Mouse (Mus musculus) CH12.LX (cell line): ENCODE results near the gene Slc25a34. TPM values are rescaled to one million over a fixed set of nuclear protein-coding genes. Genes with fewer than 3 reads are reported as not detected.

Experiments
- DNase-seq: peaks from one replicate; pipeline ENCODE4 v3.0.0-alpha.2; 2013; ENCODE audit errors: extremely low read depth
- H3K27ac ChIP-seq: 2 replicates; pipeline ENCODE4 v1.5.1; 2012; ENCODE audit warnings: low read depth, mild to moderate bottlenecking, control low read depth, moderate library complexity; ENCODE audit not compliant: insufficient read depth
- H3K27me3 ChIP-seq: replicated peaks from 2 replicates; pipeline ENCODE3; 2012; ENCODE audit warnings: inconsistent platforms
- H3K36me3 ChIP-seq, 2 experiments: replicated peaks in 1 of 2; 2 replicates each; pipeline versions ENCODE3 to v1.6.1; 2012; ENCODE audit warnings: inconsistent platforms in 1 of 2, low read length in 1 of 2, mild to moderate bottlenecking in 1 of 2, mixed read lengths in 1 of 2, moderate library complexity in 1 of 2; ENCODE audit not compliant: control insufficient read depth in 1 of 2, insufficient read depth in 1 of 2
- H3K4me1 ChIP-seq, 2 experiments: 2 replicates each; pipeline ENCODE4 v1.6.1; 2012; ENCODE audit warnings: inconsistent platforms in 1 of 2, moderate library complexity in 1 of 2; ENCODE audit not compliant: insufficient read depth in 2 of 2, control insufficient read depth in 1 of 2
- H3K4me2 ChIP-seq: 2 replicates; pipeline ENCODE4 v1.6.1; 2012; ENCODE audit warnings: low read depth, mild to moderate bottlenecking, control low read depth; ENCODE audit not compliant: poor library complexity, insufficient read depth, severe bottlenecking
- H3K4me3 ChIP-seq, 3 experiments: fragments of 150-350 bp in 1 of 3; sonication (generic) in 1 of 3; replicated peaks in 1 of 3; 2 replicates each; pipeline versions ENCODE3 to v1.5.1; 2011 to 2012; ENCODE audit warnings: low read depth in 2 of 3, low read length in 2 of 3, mild to moderate bottlenecking in 2 of 3, moderate library complexity in 2 of 3, control low read depth in 1 of 3, improper control_type of control experiment in 1 of 3, inconsistent platforms in 1 of 3, mixed read lengths in 1 of 3; ENCODE audit not compliant: poor library complexity in 1 of 3
- H3K79me2 ChIP-seq: replicated peaks from 2 replicates; pipeline ENCODE4 v1.6.1; 2012; ENCODE audit warnings: mild to moderate bottlenecking, moderate library complexity; ENCODE audit not compliant: control insufficient read depth, poor library complexity, insufficient read depth, severe bottlenecking; ENCODE audit errors: extremely low read depth
- H3K9ac ChIP-seq: 2 replicates; pipeline ENCODE4 v1.6.1; 2012; ENCODE audit warnings: low read depth, mild to moderate bottlenecking, control low read depth, moderate library complexity; ENCODE audit not compliant: insufficient read depth
- H3K9me3 ChIP-seq: replicated peaks from 2 replicates; pipeline ENCODE3; 2012; ENCODE audit warnings: low read length, inconsistent platforms, mixed read lengths
- CTCF ChIP-seq, 2 experiments: IDR thresholded peaks in 1 of 2; conservative IDR thresholded peaks in 1 of 2; 2 replicates each; pipeline ENCODE4 v1.5.1; 2011 to 2012; ENCODE audit warnings: low read depth in 2 of 2, low read length in 2 of 2, improper control_type of control experiment in 1 of 2, inconsistent platforms in 1 of 2, mild to moderate bottlenecking in 1 of 2, moderate library complexity in 1 of 2
- ELF1 ChIP-seq: IDR thresholded peaks from 2 replicates; pipeline ENCODE4 v1.6.1; 2014; ENCODE audit warnings: low read depth, mild to moderate bottlenecking, inconsistent platforms, low read length, improper control_type of control experiment
- ETS1 ChIP-seq: conservative IDR thresholded peaks from 2 replicates; pipeline ENCODE4 v1.6.1; 2012; ENCODE audit warnings: low read depth, mild to moderate bottlenecking, inconsistent platforms, low read length, improper control_type of control experiment, moderate library complexity
- HCFC1 ChIP-seq: IDR thresholded peaks from 2 replicates; pipeline ENCODE4 v1.6.1; 2012; ENCODE audit warnings: low read depth, mild to moderate bottlenecking, inconsistent platforms, low read length, improper control_type of control experiment
- IRF4 ChIP-seq: IDR thresholded peaks from 2 replicates; pipeline ENCODE4 v1.6.1; 2014; ENCODE audit warnings: low read depth, mild to moderate bottlenecking, inconsistent platforms, low read length, improper control_type of control experiment
- KAT2A ChIP-seq: IDR thresholded peaks from 2 replicates; pipeline ENCODE4 v1.6.1; 2012; ENCODE audit warnings: low read length, improper control_type of control experiment, inconsistent platforms; ENCODE audit not compliant: insufficient replicate concordance
- MAFK ChIP-seq: IDR thresholded peaks from 2 replicates; pipeline ENCODE4 v1.6.1; 2011; ENCODE audit warnings: low read length, improper control_type of control experiment; ENCODE audit not compliant: insufficient replicate concordance
- MAZ ChIP-seq: IDR thresholded peaks from 2 replicates; pipeline ENCODE4 v1.6.1; 2012; ENCODE audit warnings: low read depth, mild to moderate bottlenecking, inconsistent platforms, low read length, improper control_type of control experiment, moderate library complexity
- MEF2A ChIP-seq: IDR thresholded peaks from 2 replicates; pipeline ENCODE4 v1.6.1; 2014; ENCODE audit warnings: low read depth, mild to moderate bottlenecking, inconsistent platforms, low read length, improper control_type of control experiment, borderline replicate concordance
- MXI1 ChIP-seq: IDR thresholded peaks from 2 replicates; pipeline ENCODE4 v1.6.1; 2011; ENCODE audit warnings: mild to moderate bottlenecking, low read depth, low read length, improper control_type of control experiment
- MYC ChIP-seq: IDR thresholded peaks from 2 replicates; pipeline ENCODE4 v1.6.1; 2011; ENCODE audit warnings: low read depth, mild to moderate bottlenecking, improper control_type of control experiment, low read length
- NELFE ChIP-seq: IDR thresholded peaks from 2 replicates; pipeline ENCODE4 v1.6.1; 2011; ENCODE audit warnings: low read depth, low read length, improper control_type of control experiment
- NRF1 ChIP-seq: IDR thresholded peaks from 2 replicates; pipeline ENCODE4 v1.6.1; 2014; ENCODE audit warnings: low read depth, mild to moderate bottlenecking, inconsistent platforms, low read length, improper control_type of control experiment, moderate library complexity
- PAX5 ChIP-seq: IDR thresholded peaks from 2 replicates; pipeline ENCODE4 v1.6.1; 2012; ENCODE audit warnings: low read length, inconsistent platforms, mixed read lengths
- POLR2A ChIP-seq: IDR thresholded peaks from 2 replicates; pipeline ENCODE4 v1.6.1; 2011; ENCODE audit warnings: low read depth, mild to moderate bottlenecking, improper control_type of control experiment, low read length
- TCF12 ChIP-seq: IDR thresholded peaks from 2 replicates; pipeline ENCODE4 v1.6.1; 2014; ENCODE audit warnings: low read depth, mild to moderate bottlenecking, inconsistent platforms, low read length, improper control_type of control experiment
- UBTF ChIP-seq: IDR thresholded peaks from 2 replicates; pipeline ENCODE4 v1.6.1; 2012; ENCODE audit warnings: low read depth, mild to moderate bottlenecking, inconsistent platforms, low read length, improper control_type of control experiment, moderate library complexity
- USF1 ChIP-seq: IDR thresholded peaks from 2 replicates; pipeline ENCODE4 v1.6.1; 2014; ENCODE audit warnings: low read depth, mild to moderate bottlenecking, inconsistent platforms, low read length, improper control_type of control experiment
- ZC3H11A ChIP-seq: IDR thresholded peaks from 2 replicates; pipeline ENCODE4 v1.6.1; 2012; ENCODE audit warnings: low read depth, mild to moderate bottlenecking, inconsistent platforms, low read length, improper control_type of control experiment
- ZKSCAN1 ChIP-seq: IDR thresholded peaks from 2 replicates; pipeline ENCODE4 v1.6.1; 2012; ENCODE audit warnings: low read depth, inconsistent platforms, low read length, improper control_type of control experiment, borderline replicate concordance
- ZMIZ1 ChIP-seq: IDR thresholded peaks from 2 replicates; pipeline ENCODE4 v1.6.1; 2012; ENCODE audit warnings: low read depth, mild to moderate bottlenecking, inconsistent platforms, low read length, improper control_type of control experiment
- dilution Hi-C: fragments of 300-500 bp; cut with MboI; formaldehyde crosslinking; loops from 2 replicates; pipeline ENCODE4 v1.14.3; 2020; ENCODE audit warnings: low sequenced_read_pairs; ENCODE audit not compliant: extremely low pct_unique_long_range_greater_than_20kb, extremely low pct_ligation_motif_present
- in situ Hi-C: fragments of 300-500 bp; cut with MboI; formaldehyde crosslinking; loops from 3 replicates; pipeline ENCODE4 v1.14.3; 2019; ENCODE audit warnings: low sequenced_read_pairs, low pct_ligation_motif_present, low pct_unique_long_range_greater_than_20kb, mixed read lengths
- polyA plus RNA-seq: library from polyadenylated mRNA; unstranded; fragments of >175 nt; gene quantifications from 2 replicates; pipeline ENCODE4 v1.2.1, GENCODE M21; 2012; ENCODE audit warnings: low read depth; ENCODE audit not compliant: insufficient read length
- total RNA-seq, 2 experiments: library from RNA; depleted of rRNA; stranded (reverse); fragments of 300-350 nt in 1 of 2; fragments of >200 nt in 1 of 2; gene quantifications; 2 replicates each; pipeline ENCODE4 v1.2.3; 2012 to 2014

Gene Slc25a34
- total and polyA plus RNA-seq, 3 experiments = 0.23 to 1.7 (median 0.64) TPM

DNA sequence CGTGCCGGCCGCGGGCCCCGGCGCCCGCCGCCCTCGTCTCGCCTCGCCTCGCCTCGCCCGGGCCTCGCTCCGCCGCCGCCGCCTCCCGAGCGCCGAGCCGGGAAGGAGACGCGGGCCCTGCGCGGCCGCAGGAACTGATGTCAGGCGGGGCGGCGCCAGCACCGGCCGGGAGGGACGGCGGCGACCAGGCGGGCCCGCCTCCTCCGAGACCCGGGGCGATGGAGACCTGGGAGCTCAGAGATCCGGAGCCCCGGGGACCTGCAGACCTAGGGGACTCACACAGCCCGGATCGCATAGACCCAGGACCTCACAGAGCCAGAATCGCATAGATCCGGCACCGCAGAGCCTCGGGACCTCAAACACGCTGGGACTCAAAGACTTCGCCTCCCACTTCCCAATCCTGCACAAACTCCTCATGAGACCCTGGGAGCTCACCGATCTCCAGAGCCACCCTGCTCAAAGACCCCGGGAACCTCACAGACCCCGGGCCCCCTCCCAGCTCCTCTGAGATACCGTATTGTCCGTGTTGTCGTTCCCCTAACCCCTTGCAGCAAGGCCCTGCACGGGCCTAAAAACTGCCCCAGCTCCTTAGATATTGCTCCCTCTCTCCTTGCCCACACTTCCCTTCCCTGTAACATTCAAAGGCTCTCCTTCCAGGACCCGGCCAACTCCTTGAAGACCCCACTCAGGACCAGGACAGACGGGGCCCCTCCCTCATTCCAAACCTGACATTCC is 40.6 kb upstream of the Slc25a34 start:
- Histone ChIP-seq H3K27me3 (no peaks in the 10 kb centered on the region), H3K79me2 (peaks cover 10% of the 10 kb centered on the region; the same call in 1 of the 2 replicates), H3K4me3 (peak overlapping the region; percentile 73 to 83 (median 78)), H3K36me3 (peaks cover 0 to 10% of the 10 kb centered on the region in 2 experiments), H3K4me1 (peaks cover 2 to 44% of the 10 kb centered on the region in 2 experiments; a peak in 3 of 4 replicates), H3K27ac (no peak overlapping the region), H3K9ac (peak overlapping the region; percentile 81), H3K4me2 (peak overlapping the region; percentile 73), H3K9me3 (peaks cover 5% of the 10 kb centered on the region)
- TF ChIP-seq MXI1 = no peak
- no peak for TF ChIP-seq MEF2A
- TF ChIP-seq CTCF (conservative IDR thresholded peaks at IDR 0.05 in 1 of 2, IDR thresholded peaks at IDR 0.05 in 1 of 2; ENCODE audit: low read depth in 2 of 2, low read length in 2 of 2) = no peak
- TF ChIP-seq USF1 = no peak
- peak; percentile 63; the same call in 1 of the 2 replicates for TF ChIP-seq ZMIZ1
- TF ChIP-seq PAX5 = no peak
- TF ChIP-seq KAT2A = no peak
- peak; percentile 36; the same call in 1 of the 2 replicates for TF ChIP-seq TCF12
- TF ChIP-seq MYC = no peak
- peak; percentile 79 for TF ChIP-seq POLR2A
- 0 out of 2 replicates have a peak, but pooled peaks have one; percentile 15 for TF ChIP-seq HCFC1
- peak; percentile 44; the same call in 1 of the 2 replicates for TF ChIP-seq NELFE
- peak; percentile 58 for TF ChIP-seq NRF1
- 0 out of 2 replicates have a peak, but pooled peaks have one; percentile 27 for TF ChIP-seq MAZ
- TF ChIP-seq ETS1 = no peak
- no peak for TF ChIP-seq ZKSCAN1
- no peak for TF ChIP-seq MAFK
- TF ChIP-seq UBTF = peak; percentile 88
- no peak for TF ChIP-seq ELF1
- no peak for TF ChIP-seq ZC3H11A
- 0 out of 2 replicates have a peak, but pooled peaks have one; percentile 3 for TF ChIP-seq IRF4
- DNase-seq = no peak
- in situ Hi-C loops = no loop called here
- dilution Hi-C loops = no loop called here
